9 mouse cellular contexts compared by ENCODE assay signal in the genomic region with DNA sequence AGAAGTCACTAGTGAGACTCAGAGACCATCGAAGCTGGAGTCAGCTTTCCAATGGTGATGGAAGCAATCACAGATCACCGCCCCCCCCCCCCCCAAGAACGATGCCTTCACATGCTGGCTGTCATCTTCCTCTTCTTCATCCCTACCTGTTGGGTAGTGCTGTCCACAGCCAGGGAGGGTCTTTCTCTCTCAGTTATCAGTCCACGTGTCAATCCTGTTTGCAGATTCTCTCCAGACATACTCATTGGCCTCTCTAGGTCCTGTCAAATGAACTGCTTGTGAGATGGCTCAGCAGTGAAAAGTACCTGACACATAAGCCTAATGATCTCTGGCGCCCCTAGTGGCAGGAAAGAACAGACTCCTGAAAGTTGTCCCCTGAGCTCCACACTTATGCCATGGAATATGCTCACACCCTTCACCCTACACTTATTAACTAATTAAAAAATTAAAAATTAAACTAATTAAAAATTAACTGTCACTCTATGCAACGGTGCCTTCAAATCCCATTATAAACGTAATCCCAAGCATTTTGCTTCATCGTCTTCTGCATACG. TPM values are rescaled to one million over a fixed set of nuclear protein-coding genes. Genes with fewer than 3 reads are reported as not detected.
DNase-seq lines count a peak whose midpoint lies in the region; ATAC-seq and TF ChIP-seq lines count a peak whose summit lies in the region.
"Had no signal": no experiment of that assay in that cellular context is flagged by ENCODE, and none has a peak within 500 bp of the region (broad histone marks: within the 10 kb centered on the region; RNA-seq: fewer than 3 reads in every experiment).

No protein-coding gene starts in this region.

- no peak overlapping the region for H3K4me2 ChIP-seq in forebrain, embryonic 16.5 days (ENCODE audit: low read length)
- H3K4me2 ChIP-seq in limb, embryonic 14.5 days (replicated peaks; ENCODE audit: low read depth, low read length, severe bottlenecking): no peak overlapping the region

- no peak overlapping the region for H3K4me3 ChIP-seq in forebrain, embryonic 16.5 days (replicated peaks; ENCODE audit: low read length)
- H3K4me3 ChIP-seq in limb, embryonic 14.5 days (replicated peaks; ENCODE audit: low read length): no peak overlapping the region
- H3K4me3 ChIP-seq: megakaryocyte, embryonic 14.5 days had no signal

- H3K9ac ChIP-seq in forebrain, embryonic 16.5 days (replicated peaks; ENCODE audit: low read depth, low read length): no peak overlapping the region
- no peak overlapping the region for H3K9ac ChIP-seq in limb, embryonic 14.5 days (ENCODE audit: low read depth, low read length, severe bottlenecking)

- no peaks in the 10 kb centered on the region for H3K27me3 ChIP-seq in forebrain, embryonic 16.5 days (replicated peaks; ENCODE audit: control insufficient read depth, insufficient read depth, low read length)
- H3K27me3 ChIP-seq in limb, embryonic 14.5 days (ENCODE audit: control insufficient read depth, insufficient read depth, low read length): no peaks in the 10 kb centered on the region

- H3K4me1 ChIP-seq in forebrain, embryonic 16.5 days (replicated peaks; ENCODE audit: control insufficient read depth, insufficient read depth, low read length): peaks cover 4% of the 10 kb centered on the region; the same call in 1 of the 2 replicates
- H3K4me1 ChIP-seq in limb, embryonic 14.5 days (ENCODE audit: control insufficient read depth, insufficient read depth, low read length): no peaks in the 10 kb centered on the region

- H3K36me3 ChIP-seq in forebrain, embryonic 16.5 days (ENCODE audit: control insufficient read depth, insufficient read depth): no peaks in the 10 kb centered on the region
- no peaks in the 10 kb centered on the region for H3K36me3 ChIP-seq in limb, embryonic 14.5 days (ENCODE audit: control insufficient read depth, insufficient read depth, low read length)

- DNase-seq in layer of hippocampus, adult 11-12 months (ENCODE audit: low spot score): peak; percentile 44
- no peak for DNase-seq in layer of hippocampus, adult 9-10 months (ENCODE audit: low spot score)
- peak; percentile 27 for DNase-seq in MEL-GATA-1-ER (ENCODE audit: extremely low read depth, low read depth)
- peak; percentile 55 for DNase-seq in c-Kit-positive CD71-positive TER-119-negative erythroid progenitor cells, embryonic 14.5 days (ENCODE audit: low read depth)
- DNase-seq in limb, embryonic 14.5 days (ENCODE audit: low spot score): peak; percentile 23
- peak; percentile 42 for DNase-seq in retina, adult 2 months (ENCODE audit: low read depth, low spot score)

- ATAC-seq in forebrain, embryonic 16.5 days: 0 out of 2 replicates have a peak, but pooled peaks have one; percentile 38
- ATAC-seq in limb, embryonic 14.5 days (ENCODE audit: low FRiP score, low read depth): no peak
- ATAC-seq in erythroblast, adult 5-6 weeks (replicated peaks; ENCODE audit: low FRiP score, poor library complexity, severe bottlenecking): no peak

- TF ChIP-seq POLR2A in limb, embryonic 14.5 days (IDR thresholded peaks at IDR 0.05; ENCODE audit: borderline replicate concordance, extremely low read depth, insufficient read depth, insufficient read length): no peak

- 67% methylated on average over 7 of the region's 9 CpGs for WGBS in forebrain, embryonic 16.5 days
- 68% methylated on average over 8 of the region's 9 CpGs for WGBS in limb, embryonic 14.5 days

- no peak overlapping the region for H3K27ac ChIP-seq in forebrain, embryonic 16.5 days (ENCODE audit: low read length)
- H3K27ac ChIP-seq in limb, embryonic 14.5 days (replicated peaks; ENCODE audit: low read depth, low read length): no peak overlapping the region

- no peaks in the 10 kb centered on the region for H3K9me3 ChIP-seq in forebrain, embryonic 16.5 days (ENCODE audit: control insufficient read depth, low read length)
- H3K9me3 ChIP-seq in limb, embryonic 14.5 days (ENCODE audit: control insufficient read depth, low read length): no peaks in the 10 kb centered on the region

RNA-seq across cellular contexts. Expression of a gene that starts 35.4 kb away (rescaled TPM):
- polyA plus RNA-seq in forebrain, embryonic 16.5 days (2015; fragmentation: Nextera tagmentation; extraction: Ambion mirVana): not detected in 2 replicates
- polyA plus RNA-seq in limb, embryonic 14.5 days (2012; rRNA removed): not detected in 2 replicates
- not detected in 2 replicates for polyA plus RNA-seq in limb, embryonic 14.5 days (2014; fragmentation: Nextera tagmentation; extraction: Ambion mirVana)
- not detected in 2 replicates for total RNA-seq in erythroblast, adult 5-6 weeks (2015; ENCODE audit: low replicate concordance)
- total RNA-seq in erythroblast, adult 5-6 weeks (2017; ENCODE audit: low replicate concordance): not detected in 2 replicates
